7 mouse cellular contexts compared by ENCODE assay signal in the genomic region with DNA sequence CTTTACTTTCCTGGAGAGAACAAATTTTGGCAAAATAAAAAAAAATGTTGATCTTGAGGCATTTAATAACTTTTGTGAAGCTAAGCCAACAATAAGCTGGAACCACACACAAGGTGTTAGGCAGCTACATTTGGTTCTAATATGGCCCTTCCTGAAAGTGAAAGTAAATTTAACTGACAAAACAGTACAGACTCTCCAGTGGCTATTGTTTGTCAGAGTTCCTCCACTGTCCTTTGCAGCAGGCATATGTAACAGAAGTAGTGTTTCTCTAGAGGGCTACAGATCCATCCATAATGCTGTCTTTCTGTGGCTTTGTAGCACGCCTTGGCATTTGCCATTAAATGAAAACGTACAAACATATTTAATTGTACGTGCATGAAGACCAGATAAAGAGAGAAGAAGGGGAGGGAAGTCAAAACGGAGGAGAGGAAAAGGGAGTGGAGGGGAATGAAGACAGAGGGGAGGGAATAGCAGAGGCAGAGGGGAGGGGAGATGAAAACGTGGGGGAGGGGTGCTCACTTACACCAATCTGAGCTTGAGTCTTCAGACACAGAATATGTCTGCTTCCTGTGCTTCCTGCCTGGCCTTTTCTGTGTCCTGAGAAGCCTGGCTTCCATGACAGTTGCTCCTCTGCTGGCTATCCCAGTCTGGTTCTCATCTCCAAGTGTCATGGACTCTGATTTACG.
DNase-seq lines count a peak whose midpoint lies in the region; ATAC-seq and TF ChIP-seq lines count a peak whose summit lies in the region.

No protein-coding gene starts in this region.

- peak overlapping the region; percentile 36 for H3K4me2 ChIP-seq in lung, embryonic 14.5 days
- peak overlapping the region; percentile 44 for H3K4me2 ChIP-seq in kidney, embryonic 16.5 days (replicated peaks; ENCODE audit: low read depth, low read length)
- no peak overlapping the region for H3K4me2 ChIP-seq in neural tube, embryonic 14.5 days (ENCODE audit: low read depth, low read length)
- no peak overlapping the region for H3K4me2 ChIP-seq in midbrain, embryonic 13.5 days (replicated peaks)

- peak; percentile 79; the same call in 1 of the 2 replicates for ATAC-seq in lung, embryonic 14.5 days (ENCODE audit: insufficient read depth)
- ATAC-seq in kidney, embryonic 16.5 days (ENCODE audit: low FRiP score, low TSS enrichment): peak; percentile 96
- ATAC-seq in neural tube, embryonic 14.5 days (ENCODE audit: low read depth): peak; percentile 34; the same call in 1 of the 2 replicates
- no peak for ATAC-seq in midbrain, embryonic 13.5 days

- TF ChIP-seq CTCF in lung, embryonic 14.5 days (IDR thresholded peaks at IDR 0.05; ENCODE audit: low read depth): no peak

- peak overlapping the region; percentile 3; the same call in 1 of the 2 replicates for H3K27ac ChIP-seq in lung, embryonic 14.5 days (ENCODE audit: low read depth)
- peak overlapping the region; percentile 80 for H3K27ac ChIP-seq in kidney, embryonic 16.5 days (ENCODE audit: low read length)
- H3K27ac ChIP-seq in neural tube, embryonic 14.5 days (ENCODE audit: low read depth, low read length): no peak overlapping the region
- no peak overlapping the region for H3K27ac ChIP-seq in midbrain, embryonic 13.5 days

- H3K27me3 ChIP-seq in lung, embryonic 14.5 days (ENCODE audit: insufficient read depth, low read length): no peaks in the 10 kb centered on the region
- H3K27me3 ChIP-seq in kidney, embryonic 16.5 days (ENCODE audit: insufficient read depth, low read length): no peaks in the 10 kb centered on the region
- H3K27me3 ChIP-seq in neural tube, embryonic 14.5 days (ENCODE audit: control insufficient read depth, insufficient read depth, low read length): no peaks in the 10 kb centered on the region
- H3K27me3 ChIP-seq in midbrain, embryonic 13.5 days: no peaks in the 10 kb centered on the region

- H3K9me3 ChIP-seq in lung, embryonic 14.5 days (ENCODE audit: low read depth, low read length): no peaks in the 10 kb centered on the region
- H3K9me3 ChIP-seq in kidney, embryonic 16.5 days (ENCODE audit: low read length): no peaks in the 10 kb centered on the region
- no peaks in the 10 kb centered on the region for H3K9me3 ChIP-seq in neural tube, embryonic 14.5 days (ENCODE audit: control insufficient read depth, low read length)
- H3K9me3 ChIP-seq in midbrain, embryonic 13.5 days: no peaks in the 10 kb centered on the region

- no peak overlapping the region for H3K4me3 ChIP-seq in lung, embryonic 14.5 days (ENCODE audit: low read depth, low read length)
- peak overlapping the region; percentile 24; the same call in 1 of the 2 replicates for H3K4me3 ChIP-seq in kidney, embryonic 16.5 days (ENCODE audit: low read length)
- H3K4me3 ChIP-seq in neural tube, embryonic 14.5 days (ENCODE audit: low read depth, low read length): no peak overlapping the region
- no peak overlapping the region for H3K4me3 ChIP-seq in midbrain, embryonic 13.5 days (replicated peaks)

- WGBS in lung, embryonic 14.5 days: 22% methylated on average over 6 of the region's 6 CpGs
- WGBS in kidney, embryonic 16.5 days: 19% methylated on average over 6 of the region's 6 CpGs
- WGBS in neural tube, embryonic 14.5 days: 50% methylated on average over 6 of the region's 6 CpGs
- 62% methylated on average over 6 of the region's 6 CpGs for WGBS in midbrain, embryonic 13.5 days

- H3K4me1 ChIP-seq in lung, embryonic 14.5 days (ENCODE audit: insufficient read depth): 0 out of 2 replicates have a peak, but pooled peaks cover 4% of the 10 kb centered on the region
- peaks cover 14% of the 10 kb centered on the region; the same call in 1 of the 2 replicates for H3K4me1 ChIP-seq in kidney, embryonic 16.5 days (ENCODE audit: insufficient read depth, low read length)
- H3K4me1 ChIP-seq in neural tube, embryonic 14.5 days (ENCODE audit: control insufficient read depth, insufficient read depth, low read length): no peaks in the 10 kb centered on the region
- no peaks in the 10 kb centered on the region for H3K4me1 ChIP-seq in midbrain, embryonic 13.5 days (replicated peaks)

- H3K9ac ChIP-seq in lung, embryonic 14.5 days: no peak overlapping the region
- H3K9ac ChIP-seq in kidney, embryonic 16.5 days (replicated peaks; ENCODE audit: low read length): no peak overlapping the region
- H3K9ac ChIP-seq in neural tube, embryonic 14.5 days (replicated peaks; ENCODE audit: low read depth, low read length): no peak overlapping the region
- H3K9ac ChIP-seq in midbrain, embryonic 13.5 days (replicated peaks): no peak overlapping the region

- H3K36me3 ChIP-seq in lung, embryonic 14.5 days (ENCODE audit: insufficient read depth): no peaks in the 10 kb centered on the region
- no peaks in the 10 kb centered on the region for H3K36me3 ChIP-seq in kidney, embryonic 16.5 days (ENCODE audit: insufficient read depth, low read length)
- no peaks in the 10 kb centered on the region for H3K36me3 ChIP-seq in neural tube, embryonic 14.5 days (ENCODE audit: control insufficient read depth, insufficient read depth, low read length)
- no peaks in the 10 kb centered on the region for H3K36me3 ChIP-seq in midbrain, embryonic 13.5 days

- DNase-seq in lung, embryonic 14.5 days: peak; percentile 53
- DNase-seq in lung, adult 18-20 months: no peak
- peak; percentile 53 for DNase-seq in embryo, embryonic 11 days
- DNase-seq in adrenal gland, postnatal 25 days: no peak

Comparison
In these comparisons a context has a peak if more than half of its experiments do, and no peak if none do; other contexts are left out.
1. DNase-seq: peak in lung, embryonic 14.5 days (single experiment) and embryo, embryonic 11 days (single experiment); none in lung, adult 18-20 months (0 of 2) and adrenal gland, postnatal 25 days (single experiment).
2. H3K27ac ChIP-seq: peak in lung, embryonic 14.5 days (single experiment) and kidney, embryonic 16.5 days (single experiment); none in neural tube, embryonic 14.5 days (single experiment) and midbrain, embryonic 13.5 days (single experiment).
3. H3K4me2 ChIP-seq: peak in lung, embryonic 14.5 days (single experiment) and kidney, embryonic 16.5 days (single experiment); none in neural tube, embryonic 14.5 days (single experiment) and midbrain, embryonic 13.5 days (single experiment).